Mouse (Mus musculus): ENCODE results near the gene Bloc1s5.

Gene Bloc1s5

GRCm38 (mm10) chr13:38616887-38617286, 18.0 kb downstream of the Bloc1s5 start:
- no peak for DNase-seq

GRCm38 (mm10) chr13:38615656-38616055, 19.3 kb downstream of the Bloc1s5 start:
- DNase-seq: no peak

GRCm38 (mm10) chr13:38614298-38614697, 20.6 kb downstream of the Bloc1s5 start:
- no peak for DNase-seq

- DNase-seq: no peak
Measured at GRCm38 (mm10) chr13:38613583-38613982, 21.3 kb downstream of the Bloc1s5 start.

GRCm38 (mm10) chr13:38612608-38613007, 22.3 kb downstream of the Bloc1s5 start:
- no peak for DNase-seq

- DNase-seq: no peak
Measured at GRCm38 (mm10) chr13:38612179-38612578, 22.7 kb downstream of the Bloc1s5 start.

- DNase-seq: no peak
Measured at GRCm38 (mm10) chr13:38610336-38610735, 24.6 kb downstream of the Bloc1s5 start.

GRCm38 (mm10) chr13:38607130-38607529, 27.8 kb downstream of the Bloc1s5 start:
- no peak for DNase-seq

- no peak for DNase-seq
Measured at GRCm38 (mm10) chr13:38605353-38605752, 29.6 kb downstream of the Bloc1s5 start.

GRCm38 (mm10) chr13:38602966-38603365, 31.9 kb downstream of the Bloc1s5 start:
- no peak for DNase-seq

- no peak for DNase-seq
Measured at GRCm38 (mm10) chr13:38602243-38602832, 32.6 kb downstream of the Bloc1s5 start.

GRCm38 (mm10) chr13:38600811-38601210, 34.1 kb downstream of the Bloc1s5 start:
- DNase-seq: no peak

- DNase-seq: no peak
Measured at GRCm38 (mm10) chr13:38597076-38597475, 37.8 kb downstream of the Bloc1s5 start.

- no peak for DNase-seq
Measured at GRCm38 (mm10) chr13:38596461-38596860, 38.4 kb downstream of the Bloc1s5 start.

- no peak for DNase-seq
Measured at GRCm38 (mm10) chr13:38593114-38593513, 41.8 kb downstream of the Bloc1s5 start.

GRCm38 (mm10) chr13:38587350-38587749, 47.6 kb downstream of the Bloc1s5 start:
- DNase-seq: no peak

GRCm38 (mm10) chr13:38586451-38586850, 48.5 kb downstream of the Bloc1s5 start:
- DNase-seq: no peak

GRCm38 (mm10) chr13:38582768-38583167, 52.1 kb downstream of the Bloc1s5 start:
- DNase-seq: no peak

GRCm38 (mm10) chr13:38580601-38581457, 54.1 kb downstream of the Bloc1s5 start:
- DNase-seq: peak; percentile 42

- no peak for DNase-seq
Measured at GRCm38 (mm10) chr13:38579971-38580600, 54.8 kb downstream of the Bloc1s5 start.

- DNase-seq: no peak
Measured at GRCm38 (mm10) chr13:38574668-38575067, 60.2 kb downstream of the Bloc1s5 start.

GRCm38 (mm10) chr13:38573281-38573680, 61.6 kb downstream of the Bloc1s5 start:
- no peak for DNase-seq

GRCm38 (mm10) chr13:38565245-38565644, 69.7 kb downstream of the Bloc1s5 start:
- DNase-seq: no peak

GRCm38 (mm10) chr13:38554611-38555010, 80.3 kb downstream of the Bloc1s5 start:
- DNase-seq: no peak
